Mouse (Mus musculus): ENCODE results near the gene Adora2a.

DNA sequence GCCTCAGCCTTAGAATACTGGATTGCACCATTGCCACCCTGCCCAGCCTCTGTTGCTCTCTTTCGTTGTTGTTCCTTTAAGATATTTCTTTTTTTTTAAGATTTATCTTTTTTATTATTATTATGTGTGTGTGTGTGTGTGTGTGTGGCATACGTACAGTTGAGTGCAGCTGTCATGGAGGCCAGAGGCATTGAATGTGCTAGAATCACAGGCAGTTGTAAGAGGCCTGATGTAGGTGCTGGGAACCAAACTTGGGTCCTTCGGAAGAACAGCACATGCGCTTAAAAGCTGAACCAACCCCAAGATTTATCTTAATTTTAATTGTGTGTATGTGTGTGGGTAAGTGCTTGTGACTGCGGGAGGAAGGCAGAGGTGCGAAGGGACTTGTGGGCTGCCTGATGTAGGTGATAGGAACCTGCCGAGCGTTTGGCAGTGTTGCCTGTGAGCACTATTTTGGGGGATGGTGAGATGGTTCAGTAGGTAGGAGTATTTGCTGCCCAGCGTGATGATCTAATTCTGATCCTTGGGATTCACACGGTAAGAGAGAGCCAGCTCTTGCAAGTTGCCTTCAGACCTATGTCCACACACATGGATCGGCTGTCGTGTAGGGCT, 15.4 kb upstream of the Adora2a start:
- TF ChIP-seq EP300 (IDR thresholded peaks at IDR 0.05; ENCODE audit: insufficient read depth, low read depth, low read length) (no peak), CTCF (IDR thresholded peaks at IDR 0.05) (no peak), POLR2A (IDR thresholded peaks at IDR 0.05; ENCODE audit: insufficient read depth, low read depth, low read length) (no peak)

All from heart, adult 2 months (tissue).